Mouse (Mus musculus): Measurements from ENCODE around the gene Triobp. TPM values are rescaled to one million over a fixed set of nuclear protein-coding genes. Genes with fewer than 3 reads are reported as not detected.

The Triobp gene
- polyA plus RNA-seq, 1 experiment from 2014 or later = 21.0 TPM

- ATAC-seq = no peak
- H3K4me1 ChIP-seq = peaks cover 93% of the 10 kb centered on the region
Measured at GRCm38 (mm10) chr15:78927021-78927787, 20.3 kb upstream of the Triobp start.

GRCm38 (mm10) chr15:78927788-78928457 lies 19.6 kb upstream of the Triobp start:
- under 1% methylated on average over 27 of the region's 35 CpGs for WGBS (ENCODE audit: insufficient replicate concordance)
- Histone ChIP-seq H3K4me1 (peaks cover 90% of the 10 kb centered on the region), H3K27ac (peak overlapping the region; percentile 98), H3K27me3 (replicated peaks) (no peaks in the 10 kb centered on the region), H3K4me3 (peak overlapping the region; percentile 61), H3K4me2 (peak overlapping the region; percentile 94), H3K9ac (peak overlapping the region; percentile 74), H3K36me3 (peaks cover 15% of the 10 kb centered on the region), H3K9me3 (replicated peaks) (no peaks in the 10 kb centered on the region)
- peak; percentile 11; the same call in 1 of the 2 replicates for ATAC-seq

More at GRCm38 (mm10) chr15:78927021-78927787, 20.3 kb upstream of the Triobp start:
- Histone ChIP-seq H3K9me3 (replicated peaks) (no peaks in the 10 kb centered on the region), H3K4me2 (peak overlapping the region; percentile 94), H3K36me3 (peaks cover 15% of the 10 kb centered on the region), H3K27ac (peak overlapping the region; percentile 98), H3K9ac (peak overlapping the region; percentile 74), H3K27me3 (replicated peaks) (no peaks in the 10 kb centered on the region), H3K4me3 (peak overlapping the region; percentile 61)
- 12% methylated on average over 15 of the region's 15 CpGs for WGBS (ENCODE audit: insufficient replicate concordance)

- Histone ChIP-seq H3K27me3 (replicated peaks) (no peaks in the 10 kb centered on the region), H3K9me3 (replicated peaks) (no peaks in the 10 kb centered on the region), H3K4me2 (peak overlapping the region; percentile 94), H3K9ac (peak overlapping the region; percentile 74), H3K4me1 (peaks cover 89% of the 10 kb centered on the region), H3K36me3 (peaks cover 15% of the 10 kb centered on the region), H3K4me3 (peak overlapping the region; percentile 61), H3K27ac (peak overlapping the region; percentile 98)
- 43% methylated on average over 8 of the region's 8 CpGs for WGBS (ENCODE audit: insufficient replicate concordance)
- ATAC-seq = no peak
Measured at GRCm38 (mm10) chr15:78928539-78928938, 19.0 kb upstream of the Triobp start.

DNA sequence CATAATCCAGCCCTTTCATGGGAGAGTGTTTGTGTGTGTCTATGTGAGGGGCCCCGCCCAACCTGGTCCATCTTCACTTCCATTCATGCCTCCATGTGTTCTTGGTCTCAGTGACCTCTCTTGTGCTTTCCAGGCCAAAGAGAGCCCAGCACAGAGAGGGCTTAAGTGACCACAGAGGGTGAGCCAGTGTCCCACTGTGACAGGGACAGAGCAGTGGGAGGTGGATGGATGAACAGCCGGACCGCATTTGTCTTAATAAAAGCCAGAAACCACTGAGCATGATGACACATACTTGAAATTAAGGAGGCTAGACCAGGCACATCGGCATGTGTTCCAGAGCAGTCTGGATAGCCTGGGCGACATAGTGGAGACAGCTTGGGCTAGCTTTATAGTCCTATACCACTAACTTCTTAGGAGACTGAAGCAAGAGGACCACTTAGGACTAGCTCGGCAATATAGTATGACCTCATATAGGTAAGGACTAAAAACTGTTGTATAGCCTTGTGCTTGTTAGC lies 17.3 kb upstream of the Triobp start:
- Histone ChIP-seq H3K27ac (peak overlapping the region; percentile 49), H3K4me1 (peaks cover 78% of the 10 kb centered on the region)
- ATAC-seq = no peak

GRCm38 (mm10) chr15:78930801-78931426 lies 16.6 kb upstream of the Triobp start:
- Histone ChIP-seq H3K9me3 (replicated peaks) (no peaks in the 10 kb centered on the region), H3K36me3 (peaks cover 15% of the 10 kb centered on the region), H3K27ac (peak overlapping the region; percentile 49), H3K4me3 (no peak overlapping the region), H3K4me1 (peaks cover 77% of the 10 kb centered on the region), H3K9ac (no peak overlapping the region), H3K27me3 (replicated peaks) (no peaks in the 10 kb centered on the region), H3K4me2 (no peak overlapping the region)
- ATAC-seq = no peak
- 80% methylated on average over 7 of the region's 7 CpGs for WGBS (ENCODE audit: insufficient replicate concordance)

More for the DNA sequence above, 17.3 kb upstream of the Triobp start:
- Histone ChIP-seq H3K36me3 (peaks cover 15% of the 10 kb centered on the region), H3K27me3 (replicated peaks) (no peaks in the 10 kb centered on the region), H3K4me3 (no peak overlapping the region), H3K9me3 (replicated peaks) (no peaks in the 10 kb centered on the region), H3K4me2 (no peak overlapping the region), H3K9ac (no peak overlapping the region)
- WGBS (ENCODE audit: insufficient replicate concordance) = 84% methylated on average over 6 of the region's 6 CpGs

DNA sequence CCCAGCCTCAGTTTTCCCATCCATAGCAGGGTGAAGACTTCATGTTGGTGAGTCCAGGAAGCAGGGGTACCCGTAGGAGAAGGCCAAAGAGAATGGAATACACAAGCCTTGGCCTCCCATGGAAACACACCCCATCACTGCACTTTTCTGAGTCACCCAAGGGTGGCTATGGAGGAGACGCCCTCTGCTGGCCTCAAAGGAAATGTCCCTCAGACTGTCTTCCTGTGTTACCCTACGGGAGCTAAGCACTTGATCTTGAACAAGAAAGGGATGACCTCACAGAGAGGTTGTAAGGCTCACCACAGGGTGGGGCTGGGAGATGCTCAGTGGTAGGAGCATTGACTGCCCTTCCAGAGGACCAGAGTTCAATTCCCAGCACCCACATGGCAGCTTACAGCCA lies 15.9 kb upstream of the Triobp start:
- Histone ChIP-seq H3K4me1 (peaks cover 77% of the 10 kb centered on the region), H3K27ac (peak overlapping the region; percentile 49), H3K36me3 (peaks cover 19% of the 10 kb centered on the region), H3K4me2 (no peak overlapping the region), H3K9ac (no peak overlapping the region), H3K4me3 (no peak overlapping the region), H3K27me3 (replicated peaks) (no peaks in the 10 kb centered on the region), H3K9me3 (replicated peaks) (no peaks in the 10 kb centered on the region)
- 4% methylated on average over 3 of the region's 3 CpGs for WGBS (ENCODE audit: insufficient replicate concordance)
- peak; percentile 43 for ATAC-seq

- H3K36me3 ChIP-seq = peaks cover 44% of the 10 kb centered on the region
- peak; percentile 80 for ATAC-seq
- H3K4me3 ChIP-seq = peak within 1 kb of the TSS; percentile 70
- peak within 1 kb of the TSS; percentile 79 for H3K9ac ChIP-seq
- peaks cover 61% of the 10 kb centered on the region for H3K4me1 ChIP-seq
- H3K9me3 ChIP-seq (replicated peaks) = no peaks in the 10 kb centered on the region
- H3K27ac ChIP-seq = peak within 1 kb of the TSS; percentile 82
- no peaks in the 10 kb centered on the region for H3K27me3 ChIP-seq (replicated peaks)
- peak within 1 kb of the TSS; percentile 79 for H3K4me2 ChIP-seq
- WGBS (ENCODE audit: insufficient replicate concordance) = under 1% methylated on average over 42 of the region's 42 CpGs
Measured at GRCm38 (mm10) chr15:78934784-78935320, 12.7 kb upstream of the Triobp start, which contains the start of gene Nol12. Gene Nol12 (plus strand): TSS chr15:78934933.

GRCm38 (mm10) chr15:78936403-78936802 lies 11.1 kb upstream of the Triobp start:
- Histone ChIP-seq H3K4me3 (peak overlapping the region; percentile 70), H3K4me2 (peak overlapping the region; percentile 79), H3K27ac (peak overlapping the region; percentile 82), H3K27me3 (replicated peaks) (no peaks in the 10 kb centered on the region), H3K4me1 (peaks cover 50% of the 10 kb centered on the region), H3K36me3 (peaks cover 52% of the 10 kb centered on the region), H3K9ac (peak overlapping the region; percentile 79), H3K9me3 (replicated peaks) (no peaks in the 10 kb centered on the region)
- peak; percentile 71 for ATAC-seq
- WGBS (ENCODE audit: insufficient replicate concordance) = 67% methylated on average over 12 of the region's 12 CpGs

DNA sequence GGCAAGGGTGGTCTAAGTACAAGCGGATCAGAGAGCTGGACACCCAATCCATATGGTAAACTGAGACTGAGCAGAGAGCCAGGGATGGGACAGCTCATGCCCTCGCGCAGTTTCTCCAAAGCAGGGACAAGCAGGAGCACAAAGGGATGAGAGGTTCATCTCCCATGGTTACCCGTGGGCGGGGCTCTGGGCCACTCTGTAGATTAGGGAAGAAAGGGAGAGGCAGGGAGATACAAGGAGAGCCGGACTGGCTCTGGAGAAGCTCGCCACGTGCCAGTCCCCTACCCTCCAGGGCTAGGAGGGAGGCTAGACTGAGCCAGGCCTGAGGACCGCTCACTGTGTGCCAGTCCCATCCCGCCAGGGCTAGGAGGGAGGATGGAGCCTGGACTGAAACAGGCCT lies 10.2 kb upstream of the Triobp start:
- H3K4me2 ChIP-seq = peak overlapping the region; percentile 79
- H3K27me3 ChIP-seq (replicated peaks) = no peaks in the 10 kb centered on the region
- no peaks in the 10 kb centered on the region for H3K9me3 ChIP-seq (replicated peaks)
- WGBS (ENCODE audit: insufficient replicate concordance) = 90% methylated on average over 10 of the region's 10 CpGs
- H3K4me3 ChIP-seq = no peak overlapping the region
- ATAC-seq = no peak
- peaks cover 60% of the 10 kb centered on the region for H3K36me3 ChIP-seq
- peak overlapping the region; percentile 82 for H3K27ac ChIP-seq
- no peak overlapping the region for H3K9ac ChIP-seq
- H3K4me1 ChIP-seq = peaks cover 47% of the 10 kb centered on the region

- peaks cover 50% of the 10 kb centered on the region for H3K4me1 ChIP-seq
- WGBS (ENCODE audit: insufficient replicate concordance) = 98% methylated on average over 2 of the region's 2 CpGs
- no peak overlapping the region for H3K4me3 ChIP-seq
- 0 out of 2 replicates have a peak overlapping the region, but pooled peaks have one; percentile 82 for H3K27ac ChIP-seq
- H3K4me2 ChIP-seq = no peak overlapping the region
- H3K9me3 ChIP-seq (replicated peaks) = no peaks in the 10 kb centered on the region
- H3K9ac ChIP-seq = no peak overlapping the region
- peaks cover 60% of the 10 kb centered on the region for H3K36me3 ChIP-seq
- H3K27me3 ChIP-seq (replicated peaks) = no peaks in the 10 kb centered on the region
- ATAC-seq = no peak
Measured at GRCm38 (mm10) chr15:78937963-78938362, 9.6 kb upstream of the Triobp start.

DNA sequence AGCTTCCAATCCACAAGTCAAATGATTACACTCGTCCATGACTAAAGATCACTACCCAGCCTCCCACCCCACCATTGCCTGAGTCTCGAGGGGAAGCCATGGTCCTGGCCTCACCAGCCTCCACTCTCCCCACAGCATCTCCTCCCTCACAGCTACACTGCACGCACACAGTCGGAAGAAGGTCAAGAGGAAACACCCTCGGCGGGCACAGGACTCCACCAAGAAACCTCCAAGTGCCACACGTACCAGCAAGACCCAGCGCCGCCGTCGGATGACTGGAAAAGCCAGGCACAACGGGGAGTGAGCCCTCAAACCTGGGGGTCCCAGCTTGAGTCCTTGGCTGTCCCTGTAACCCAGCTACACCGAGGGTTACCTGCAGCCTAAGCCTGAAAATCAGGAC lies 7.2 kb upstream of the Triobp start:
- Histone ChIP-seq H3K4me3 (no peak overlapping the region), H3K4me2 (no peak overlapping the region), H3K9ac (no peak overlapping the region), H3K27ac (no peak overlapping the region), H3K36me3 (peaks cover 60% of the 10 kb centered on the region), H3K27me3 (replicated peaks) (no peaks in the 10 kb centered on the region; the same call in 1 of the 2 replicates), H3K4me1 (peaks cover 42% of the 10 kb centered on the region), H3K9me3 (replicated peaks) (no peaks in the 10 kb centered on the region)
- WGBS (ENCODE audit: insufficient replicate concordance) = 86% methylated on average over 13 of the region's 13 CpGs
- ATAC-seq = no peak

All from liver, embryonic 12.5 days (tissue).